Mouse (Mus musculus): ENCODE data around the gene Mrps33. TPM values are rescaled to one million over a fixed set of nuclear protein-coding genes. Genes with fewer than 3 reads are reported as not detected.

Mrps33 gene
- polyA plus RNA-seq (2015; fragmentation: Nextera tagmentation; extraction: Ambion mirVana), result 156 and 166 TPM in 2 replicates

- ATAC-seq, result peak; percentile 100
- WGBS, result under 1% methylated on average over 40 of the region's 40 CpGs
- Histone ChIP-seq H3K4me2 (ENCODE audit: low read length) (peak within 1 kb of the TSS; percentile 76), H3K4me1 (ENCODE audit: control insufficient read depth, insufficient read depth, low read depth, low read length) (peaks cover 3% of the 10 kb centered on the region), H3K27ac (ENCODE audit: low read depth, low read length) (peak within 1 kb of the TSS; percentile 62), H3K27me3 (replicated peaks; ENCODE audit: control insufficient read depth, insufficient read depth, low read length) (no peaks in the 10 kb centered on the region), H3K4me3 (ENCODE audit: low read length) (peak within 1 kb of the TSS; percentile 59), H3K9me3 (ENCODE audit: control insufficient read depth, low read length) (no peaks in the 10 kb centered on the region), H3K36me3 (ENCODE audit: control insufficient read depth, insufficient read depth, low read length) (no peaks in the 10 kb centered on the region), H3K9ac (ENCODE audit: low read depth, low read length) (peak within 1 kb of the TSS; percentile 75)
Measured at GRCm38 (mm10) chr6:39810612-39811116, at the start of gene Mrps33. Gene Mrps33, minus strand, starts transcription at chr6:39810988.

- Histone ChIP-seq H3K36me3 (ENCODE audit: control insufficient read depth, insufficient read depth, low read length) (no peaks in the 10 kb centered on the region), H3K4me1 (ENCODE audit: control insufficient read depth, insufficient read depth, low read depth, low read length) (no peaks in the 10 kb centered on the region), H3K9ac (ENCODE audit: low read depth, low read length) (no peak overlapping the region), H3K27me3 (replicated peaks; ENCODE audit: control insufficient read depth, insufficient read depth, low read length) (no peaks in the 10 kb centered on the region), H3K27ac (ENCODE audit: low read depth, low read length) (no peak overlapping the region), H3K4me2 (ENCODE audit: low read length) (no peak overlapping the region), H3K9me3 (ENCODE audit: control insufficient read depth, low read length) (no peaks in the 10 kb centered on the region), H3K4me3 (ENCODE audit: low read length) (no peak overlapping the region)
- 77% methylated on average over 4 of the region's 4 CpGs for WGBS
- ATAC-seq, result no peak
Measured at GRCm38 (mm10) chr6:39849667-39850066, 38.9 kb upstream of the Mrps33 start.

- no peaks in the 10 kb centered on the region for H3K9me3 ChIP-seq (ENCODE audit: control insufficient read depth, low read length)
- no peaks in the 10 kb centered on the region for H3K27me3 ChIP-seq (replicated peaks; ENCODE audit: control insufficient read depth, insufficient read depth, low read length)
- H3K9ac ChIP-seq (ENCODE audit: low read depth, low read length), result no peak overlapping the region
- no peak overlapping the region for H3K4me2 ChIP-seq (ENCODE audit: low read length)
- no peak overlapping the region for H3K4me3 ChIP-seq (ENCODE audit: low read length)
- WGBS, result 51% methylated on average over 7 of the region's 7 CpGs
- H3K4me1 ChIP-seq (ENCODE audit: control insufficient read depth, insufficient read depth, low read depth, low read length), result no peaks in the 10 kb centered on the region
- no peak for ATAC-seq
- H3K36me3 ChIP-seq (ENCODE audit: control insufficient read depth, insufficient read depth, low read length), result no peaks in the 10 kb centered on the region
- H3K27ac ChIP-seq (ENCODE audit: low read depth, low read length), result no peak overlapping the region
Measured at GRCm38 (mm10) chr6:39848766-39849165, 38.0 kb upstream of the Mrps33 start.

- no peak overlapping the region for H3K4me2 ChIP-seq (ENCODE audit: low read length)
- no peaks in the 10 kb centered on the region for H3K36me3 ChIP-seq (ENCODE audit: control insufficient read depth, insufficient read depth, low read length)
- WGBS, result 81% methylated on average over 2 of the region's 2 CpGs
- no peak overlapping the region for H3K4me3 ChIP-seq (ENCODE audit: low read length)
- ATAC-seq, result no peak
- no peaks in the 10 kb centered on the region for H3K4me1 ChIP-seq (ENCODE audit: control insufficient read depth, insufficient read depth, low read depth, low read length)
- H3K27me3 ChIP-seq (replicated peaks; ENCODE audit: control insufficient read depth, insufficient read depth, low read length), result no peaks in the 10 kb centered on the region
- no peaks in the 10 kb centered on the region for H3K9me3 ChIP-seq (ENCODE audit: control insufficient read depth, low read length)
- H3K27ac ChIP-seq (ENCODE audit: low read depth, low read length), result no peak overlapping the region
- no peak overlapping the region for H3K9ac ChIP-seq (ENCODE audit: low read depth, low read length)
Measured at GRCm38 (mm10) chr6:39847538-39847937, 36.8 kb upstream of the Mrps33 start.

GRCm38 (mm10) chr6:39843698-39844342, 33.0 kb upstream of the Mrps33 start:
- no peak for ATAC-seq
- no peak overlapping the region for H3K9ac ChIP-seq (ENCODE audit: low read depth, low read length)
- H3K27ac ChIP-seq (ENCODE audit: low read depth, low read length), result no peak overlapping the region
- H3K4me2 ChIP-seq (ENCODE audit: low read length), result no peak overlapping the region
- H3K4me3 ChIP-seq (ENCODE audit: low read length), result no peak overlapping the region
- H3K4me1 ChIP-seq (ENCODE audit: control insufficient read depth, insufficient read depth, low read depth, low read length), result no peaks in the 10 kb centered on the region
- 85% methylated on average over 14 of the region's 14 CpGs for WGBS
- no peaks in the 10 kb centered on the region for H3K9me3 ChIP-seq (ENCODE audit: control insufficient read depth, low read length)
- H3K36me3 ChIP-seq (ENCODE audit: control insufficient read depth, insufficient read depth, low read length), result no peaks in the 10 kb centered on the region
- H3K27me3 ChIP-seq (replicated peaks; ENCODE audit: control insufficient read depth, insufficient read depth, low read length), result no peaks in the 10 kb centered on the region

GRCm38 (mm10) chr6:39828736-39829135, 17.9 kb upstream of the Mrps33 start:
- Histone ChIP-seq H3K4me3 (ENCODE audit: low read length) (no peak overlapping the region), H3K4me2 (ENCODE audit: low read length) (no peak overlapping the region), H3K36me3 (ENCODE audit: control insufficient read depth, insufficient read depth, low read length) (no peaks in the 10 kb centered on the region), H3K4me1 (ENCODE audit: control insufficient read depth, insufficient read depth, low read depth, low read length) (no peaks in the 10 kb centered on the region), H3K9me3 (ENCODE audit: control insufficient read depth, low read length) (no peaks in the 10 kb centered on the region), H3K27me3 (replicated peaks; ENCODE audit: control insufficient read depth, insufficient read depth, low read length) (no peaks in the 10 kb centered on the region), H3K27ac (ENCODE audit: low read depth, low read length) (no peak overlapping the region), H3K9ac (ENCODE audit: low read depth, low read length) (no peak overlapping the region)
- no peak for ATAC-seq
- 88% methylated on average over 5 of the region's 5 CpGs for WGBS

- no peak overlapping the region for H3K27ac ChIP-seq (ENCODE audit: low read depth, low read length)
- H3K4me1 ChIP-seq (ENCODE audit: control insufficient read depth, insufficient read depth, low read depth, low read length), result no peaks in the 10 kb centered on the region
- H3K36me3 ChIP-seq (ENCODE audit: control insufficient read depth, insufficient read depth, low read length), result no peaks in the 10 kb centered on the region
- no peak overlapping the region for H3K4me3 ChIP-seq (ENCODE audit: low read length)
- no peak overlapping the region for H3K4me2 ChIP-seq (ENCODE audit: low read length)
- WGBS, result 81% methylated on average over 3 of the region's 3 CpGs
- H3K9me3 ChIP-seq (ENCODE audit: control insufficient read depth, low read length), result no peaks in the 10 kb centered on the region
- no peaks in the 10 kb centered on the region for H3K27me3 ChIP-seq (replicated peaks; ENCODE audit: control insufficient read depth, insufficient read depth, low read length)
- no peak overlapping the region for H3K9ac ChIP-seq (ENCODE audit: low read depth, low read length)
- no peak for ATAC-seq
Measured at GRCm38 (mm10) chr6:39821241-39821640, 10.5 kb upstream of the Mrps33 start.

GRCm38 (mm10) chr6:39818922-39819321, 8.1 kb upstream of the Mrps33 start:
- no peaks in the 10 kb centered on the region for H3K36me3 ChIP-seq (ENCODE audit: control insufficient read depth, insufficient read depth, low read length)
- no peak overlapping the region for H3K27ac ChIP-seq (ENCODE audit: low read depth, low read length)
- H3K27me3 ChIP-seq (replicated peaks; ENCODE audit: control insufficient read depth, insufficient read depth, low read length), result no peaks in the 10 kb centered on the region
- no peaks in the 10 kb centered on the region for H3K9me3 ChIP-seq (ENCODE audit: control insufficient read depth, low read length)
- H3K4me2 ChIP-seq (ENCODE audit: low read length), result no peak overlapping the region
- H3K4me3 ChIP-seq (ENCODE audit: low read length), result no peak overlapping the region
- WGBS, result 54% methylated on average over 4 of the region's 4 CpGs
- H3K4me1 ChIP-seq (ENCODE audit: control insufficient read depth, insufficient read depth, low read depth, low read length), result no peaks in the 10 kb centered on the region
- ATAC-seq, result no peak
- H3K9ac ChIP-seq (ENCODE audit: low read depth, low read length), result no peak overlapping the region

GRCm38 (mm10) chr6:39808511-39808910, 2.3 kb downstream of the Mrps33 start:
- Histone ChIP-seq H3K4me2 (ENCODE audit: low read length) (no peak overlapping the region), H3K9ac (ENCODE audit: low read depth, low read length) (no peak overlapping the region), H3K36me3 (ENCODE audit: control insufficient read depth, insufficient read depth, low read length) (no peaks in the 10 kb centered on the region), H3K9me3 (ENCODE audit: control insufficient read depth, low read length) (no peaks in the 10 kb centered on the region), H3K4me3 (ENCODE audit: low read length) (no peak overlapping the region), H3K27me3 (replicated peaks; ENCODE audit: control insufficient read depth, insufficient read depth, low read length) (no peaks in the 10 kb centered on the region), H3K4me1 (ENCODE audit: control insufficient read depth, insufficient read depth, low read depth, low read length) (peaks cover 3% of the 10 kb centered on the region), H3K27ac (ENCODE audit: low read depth, low read length) (no peak overlapping the region)
- 67% methylated on average over 5 of the region's 5 CpGs for WGBS
- ATAC-seq, result no peak

Data from hindbrain, embryonic 16.5 days (tissue).